Mouse (Mus musculus) heart, adult 2 months (tissue): ENCODE measurements around the gene Fgfr2. TPM values are rescaled to one million over a fixed set of nuclear protein-coding genes. Genes with fewer than 3 reads are reported as not detected.

Experiments used
- DNase-seq, 2 experiments: peaks; one replicate each; pipeline ENCODE4 v3.0.0; 2021
- H3K27ac ChIP-seq: fragments of 200-600 bp; 2 replicates; pipeline ENCODE4 v1.8.1; 2022
- H3K27me3 ChIP-seq: fragments of 200-500 bp; 2 replicates; pipeline ENCODE4 v1.6.1; 2012; ENCODE audit warnings: mild to moderate bottlenecking, low read length, inconsistent platforms, mixed read lengths; ENCODE audit not compliant: control insufficient read depth, insufficient read depth
- H3K36me3 ChIP-seq: fragments of 200-500 bp; 2 replicates; pipeline ENCODE4 v1.6.1; 2012; ENCODE audit warnings: low read length, inconsistent platforms; ENCODE audit not compliant: control insufficient read depth, insufficient read depth
- H3K4me1 ChIP-seq: fragments of 200-500 bp; 2 replicates; pipeline ENCODE4 v1.6.1; 2011; ENCODE audit warnings: low read length; ENCODE audit not compliant: control insufficient read depth, insufficient read depth
- H3K4me3 ChIP-seq: fragments of 200-600 bp; 2 replicates; pipeline ENCODE4 v1.8.1; 2022
- H3K79me2 ChIP-seq: fragments of 200-500 bp; replicated peaks from 2 replicates; pipeline ENCODE4 v1.6.1; 2012; ENCODE audit warnings: mild to moderate bottlenecking, inconsistent platforms, low read length, moderate library complexity, mixed read lengths; ENCODE audit not compliant: control insufficient read depth, insufficient read depth
- H3K9ac ChIP-seq: fragments of 200-500 bp; 2 replicates; pipeline ENCODE4 v1.6.1; 2012; ENCODE audit warnings: low read depth, mild to moderate bottlenecking, control low read depth, inconsistent platforms, low read length, mixed read lengths
- CTCF ChIP-seq: fragments of 200-600 bp; IDR thresholded peaks from 2 replicates; pipeline ENCODE4 v1.8.1; 2022; ENCODE audit warnings: antibody characterized with exemption, mild to moderate bottlenecking, moderate library complexity
- EP300 ChIP-seq: fragments of 200-500 bp; IDR thresholded peaks from 2 replicates; pipeline ENCODE4 v1.6.1; 2011; ENCODE audit warnings: low read depth, low read length, control low read depth; ENCODE audit not compliant: insufficient read depth
- POLR2A ChIP-seq: fragments of 200-500 bp; IDR thresholded peaks from 2 replicates; pipeline ENCODE4 v1.6.1; 2011; ENCODE audit warnings: mild to moderate bottlenecking, low read depth, low read length, control low read depth; ENCODE audit not compliant: insufficient read depth
- WGBS: fragments of 180-500 bp; shearing (Covaris S2); methylation state at CpG from one replicate; pipeline ENCODE4 v1.1.7; 2018; 5-methylcytosine and 5-hydroxymethylcytosine counted together
- intact Hi-C: fragments of 180-260 bp; cut with DNase I; formaldehyde crosslinking; loops from one replicate; pipeline ENCODE4 v1.15.1; 2025
- polyA plus RNA-seq: library from polyadenylated mRNA; depleted of rRNA; stranded (reverse); fragments of >200 nt; gene quantifications from 2 replicates; pipeline ENCODE4 v1.2.3, GENCODE M21; 2012
- total RNA-seq, 2 experiments: library from RNA; stranded (reverse); gene quantifications; 2 replicates each; pipeline ENCODE4 v1.2.3; 2021

Gene Fgfr2
- total and polyA plus RNA-seq, 3 experiments = 1.1 to 2.0 (median 1.3) TPM

- 47% methylated on average over 12 of the region's 12 CpGs for WGBS
- intact Hi-C loops = no loop called here
- H3K4me3 ChIP-seq = no peak overlapping the region
- no peaks in the 10 kb centered on the region for H3K36me3 ChIP-seq
- H3K27me3 ChIP-seq = no peaks in the 10 kb centered on the region
- no peak for TF ChIP-seq CTCF
- H3K4me1 ChIP-seq = peaks cover 20% of the 10 kb centered on the region
- peak overlapping the region; percentile 72 for H3K27ac ChIP-seq
- peaks cover 2% of the 10 kb centered on the region; the same call in 1 of the 2 replicates for H3K79me2 ChIP-seq
- DNase-seq = peak in 1 of 2 experiments; percentile 49
- H3K9ac ChIP-seq = no peak overlapping the region
Observed at GRCm38 (mm10) chr7:133058496-133059149, 64.5 kb downstream of the Fgfr2 start.

- Histone ChIP-seq H3K36me3 (peaks cover 2% of the 10 kb centered on the region), H3K79me2 (no peaks in the 10 kb centered on the region), H3K9ac (no peak overlapping the region), H3K4me1 (peaks cover 25% of the 10 kb centered on the region), H3K27me3 (no peaks in the 10 kb centered on the region), H3K4me3 (no peak overlapping the region), H3K27ac (no peak overlapping the region)
- no peak for TF ChIP-seq EP300
- no peak for TF ChIP-seq CTCF
- no peak for TF ChIP-seq POLR2A
- WGBS = 93% methylated on average over 8 of the region's 8 CpGs
- intact Hi-C loops = no loop called here
- DNase-seq = no peak
Observed at GRCm38 (mm10) chr7:133056924-133057323, 66.2 kb downstream of the Fgfr2 start.

GRCm38 (mm10) chr7:133054486-133054885, 68.7 kb downstream of the Fgfr2 start:
- H3K4me3 ChIP-seq = no peak overlapping the region
- DNase-seq = no peak
- 95% methylated on average over 5 of the region's 5 CpGs for WGBS
- H3K27me3 ChIP-seq = no peaks in the 10 kb centered on the region
- 0 out of 2 replicates have a peak, but pooled peaks cover 4% of the 10 kb centered on the region for H3K79me2 ChIP-seq
- peaks cover 2% of the 10 kb centered on the region for H3K36me3 ChIP-seq
- H3K9ac ChIP-seq = no peak overlapping the region
- TF ChIP-seq EP300 (no peak), CTCF (peak; percentile 42), POLR2A (no peak)
- peaks cover 24% of the 10 kb centered on the region for H3K4me1 ChIP-seq
- H3K27ac ChIP-seq = no peak overlapping the region
- intact Hi-C loops = no loop called here

- no peak overlapping the region for H3K4me3 ChIP-seq
- no peak for DNase-seq
- 81% methylated on average over 9 of the region's 9 CpGs for WGBS
- no peak overlapping the region; the same call in 1 of the 2 replicates for H3K27ac ChIP-seq
- 0 out of 2 replicates have a peak, but pooled peaks cover 4% of the 10 kb centered on the region for H3K79me2 ChIP-seq
- H3K27me3 ChIP-seq = no peaks in the 10 kb centered on the region
- TF ChIP-seq EP300 = no peak
- TF ChIP-seq CTCF = no peak
- no peak for TF ChIP-seq POLR2A
- peaks cover 18% of the 10 kb centered on the region for H3K4me1 ChIP-seq
- intact Hi-C loops = loop anchor here (2.0 kb wide), 1 partner anchor 69 kb away; the partner anchor contains the start of gene Fgfr2
- H3K36me3 ChIP-seq = peaks cover 2% of the 10 kb centered on the region
- no peak overlapping the region for H3K9ac ChIP-seq
Observed at GRCm38 (mm10) chr7:133053757-133054156, 69.4 kb downstream of the Fgfr2 start.

- Histone ChIP-seq H3K79me2 (0 out of 2 replicates have a peak, but pooled peaks cover 4% of the 10 kb centered on the region), H3K4me3 (no peak overlapping the region), H3K9ac (peak overlapping the region; percentile 32), H3K36me3 (peaks cover 2% of the 10 kb centered on the region), H3K27ac (peak overlapping the region; percentile 70), H3K4me1 (peaks cover 18% of the 10 kb centered on the region), H3K27me3 (no peaks in the 10 kb centered on the region)
- TF ChIP-seq POLR2A (no peak), EP300 (peak; percentile 41; the same call in 1 of the 2 replicates)
- intact Hi-C loops = loop anchor here (2.0 kb wide), 1 partner anchor 70 kb away; the partner anchor contains the start of gene Fgfr2
- 29% methylated on average over 8 of the region's 8 CpGs for WGBS
- DNase-seq = peak; percentile 57 to 75
Observed at GRCm38 (mm10) chr7:133052819-133053218, 70.3 kb downstream of the Fgfr2 start.

DNA sequence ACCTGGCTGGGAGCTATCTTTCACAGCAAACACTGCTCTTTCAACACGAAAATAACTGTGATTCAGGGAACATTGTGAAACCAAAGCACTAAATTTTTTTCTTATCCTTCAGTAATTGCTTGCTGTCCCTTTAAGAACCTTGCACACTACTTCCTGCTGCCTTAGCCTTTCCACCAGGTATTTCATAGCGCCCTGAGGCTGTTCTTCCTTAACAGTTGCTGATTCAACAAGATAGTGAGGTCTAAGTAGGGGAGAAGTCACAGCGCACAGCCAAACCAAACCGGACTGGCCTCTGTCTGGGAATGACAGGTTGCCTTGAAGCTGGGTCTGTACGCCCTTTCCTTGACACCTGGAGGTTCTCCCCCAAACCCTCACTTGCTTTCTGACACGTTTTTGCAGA, 72.5 kb downstream of the Fgfr2 start:
- peaks cover 22% of the 10 kb centered on the region for H3K4me1 ChIP-seq
- H3K27ac ChIP-seq = no peak overlapping the region
- no peak for DNase-seq
- WGBS = 62% methylated on average over 6 of the region's 6 CpGs
- peaks cover 4% of the 10 kb centered on the region; the same call in 1 of the 2 replicates for H3K79me2 ChIP-seq
- no peaks in the 10 kb centered on the region for H3K27me3 ChIP-seq
- H3K4me3 ChIP-seq = no peak overlapping the region
- no peak for TF ChIP-seq EP300
- TF ChIP-seq CTCF = no peak
- no peak for TF ChIP-seq POLR2A
- H3K9ac ChIP-seq = no peak overlapping the region
- intact Hi-C loops = no loop called here
- peaks cover 2% of the 10 kb centered on the region for H3K36me3 ChIP-seq
